Mouse (Mus musculus): ENCODE results near the gene Csrnp2. TPM values are rescaled to one million over a fixed set of nuclear protein-coding genes. Genes with fewer than 3 reads are reported as not detected.
A peak's percentile ranks its signal among the peaks of the same experiment; 100 is the strongest.

The Csrnp2 gene
- polyA plus RNA-seq, 1 experiment, result 40.9 TPM

DNA sequence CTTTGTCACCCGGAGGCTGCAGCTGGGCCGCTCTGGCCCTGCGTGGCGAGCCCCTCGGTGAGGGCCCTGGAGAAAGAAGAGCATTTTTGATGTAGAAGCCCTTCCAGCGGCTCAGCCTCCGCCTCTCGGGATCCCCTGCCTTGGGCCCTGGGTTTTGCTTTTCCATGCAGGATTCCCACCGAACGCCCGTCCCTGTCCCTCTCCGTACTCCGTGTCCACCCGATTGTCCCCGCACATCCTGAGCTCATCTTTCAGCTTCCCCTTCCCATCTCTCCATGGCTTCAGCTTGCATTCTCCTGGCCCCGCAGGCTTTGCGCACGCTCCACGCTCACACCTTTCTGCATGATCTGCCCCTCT, 26.1 kb downstream of the Csrnp2 start:
- TF ChIP-seq CTCF (IDR thresholded peaks at IDR 0.05; ENCODE audit: borderline replicate concordance, extremely low read depth, insufficient read depth, insufficient read length) (no peak), POLR2A (IDR thresholded peaks at IDR 0.05; ENCODE audit: borderline replicate concordance, extremely low read depth, insufficient read depth, insufficient read length, poor library complexity, severe bottlenecking) (no peak)
- DNase-seq (ENCODE audit: low read depth), result no peak

DNA sequence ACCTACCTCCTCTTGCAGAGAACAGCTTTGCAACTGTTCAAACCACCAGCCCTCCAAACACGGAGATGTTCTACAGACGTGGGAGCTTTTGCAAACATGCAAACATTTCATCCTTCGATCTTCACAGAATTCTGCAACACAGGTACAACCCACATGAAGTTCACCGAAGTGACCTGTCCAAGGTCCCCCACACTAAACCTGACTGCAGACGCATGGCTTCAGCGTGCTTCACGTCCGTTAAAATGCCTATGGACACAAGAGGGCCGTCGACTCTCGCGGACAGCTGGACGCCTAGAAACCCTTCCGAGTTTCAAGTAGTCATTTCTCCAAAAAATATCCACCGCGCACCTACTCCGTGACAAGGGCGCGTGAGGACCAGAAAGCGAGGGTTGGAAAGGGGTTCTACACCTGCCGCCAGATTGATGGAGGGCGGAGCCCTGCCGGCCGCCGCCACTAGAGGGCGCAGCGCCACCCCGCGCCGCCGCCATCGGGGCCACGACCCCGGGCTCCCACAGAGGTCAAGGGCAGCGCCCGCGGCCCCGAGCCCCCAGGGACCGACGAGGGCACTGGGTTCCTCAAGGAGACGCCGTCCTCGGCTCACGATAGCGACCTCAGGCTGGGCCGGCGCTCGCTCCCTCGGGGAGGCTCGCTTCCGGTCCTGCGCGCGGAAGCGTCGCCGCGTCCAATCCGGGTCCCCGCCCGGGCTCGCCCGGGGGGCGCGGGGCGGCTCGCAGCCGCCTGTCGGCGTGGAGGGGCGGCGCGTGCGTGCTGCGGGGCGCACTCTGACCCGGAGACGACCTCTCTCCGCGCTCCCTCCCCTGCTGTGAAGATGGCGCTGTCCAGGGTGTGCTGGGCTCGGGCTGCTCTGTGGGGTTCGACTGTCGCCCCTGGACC, 26.7 kb downstream of the Csrnp2 start, which contains the start of gene Letmd1:
Letmd1 (plus strand) TSS at position 729 of the 894 bp plus-strand sequence.
- peak; percentile 95 for DNase-seq (ENCODE audit: low read depth)

DNA sequence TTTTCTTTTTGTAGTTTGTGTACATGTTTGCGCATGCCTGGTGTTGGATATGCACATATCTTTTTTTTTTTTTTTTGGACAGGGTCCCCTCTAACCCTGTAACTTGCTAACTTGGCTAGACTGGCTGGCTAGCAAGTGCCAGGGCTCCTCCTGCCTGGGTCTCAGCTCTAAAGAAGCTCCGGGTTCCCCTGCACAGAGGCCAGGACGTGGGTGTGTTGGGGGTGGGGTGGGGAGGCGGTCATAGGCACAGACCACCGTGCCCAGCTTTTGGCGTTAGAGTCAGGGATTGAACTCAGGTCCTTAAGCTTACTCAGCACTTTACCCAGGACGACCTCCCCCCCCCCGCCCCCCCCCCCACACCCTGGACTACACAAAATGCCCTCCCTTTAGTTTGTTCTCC, 27.6 kb downstream of the Csrnp2 start:
- DNase-seq (ENCODE audit: low read depth), result no peak
- TF ChIP-seq POLR2A (IDR thresholded peaks at IDR 0.05; ENCODE audit: borderline replicate concordance, extremely low read depth, insufficient read depth, insufficient read length, poor library complexity, severe bottlenecking) (no peak), CTCF (IDR thresholded peaks at IDR 0.05; ENCODE audit: borderline replicate concordance, extremely low read depth, insufficient read depth, insufficient read length) (no peak)

More for the DNA sequence above, 26.7 kb downstream of the Csrnp2 start, which contains the start of gene Letmd1:
- TF ChIP-seq CTCF (IDR thresholded peaks at IDR 0.05; ENCODE audit: borderline replicate concordance, extremely low read depth, insufficient read depth, insufficient read length) (peak; percentile 91), POLR2A (IDR thresholded peaks at IDR 0.05; ENCODE audit: borderline replicate concordance, extremely low read depth, insufficient read depth, insufficient read length, poor library complexity, severe bottlenecking) (peak; percentile 89)

DNA sequence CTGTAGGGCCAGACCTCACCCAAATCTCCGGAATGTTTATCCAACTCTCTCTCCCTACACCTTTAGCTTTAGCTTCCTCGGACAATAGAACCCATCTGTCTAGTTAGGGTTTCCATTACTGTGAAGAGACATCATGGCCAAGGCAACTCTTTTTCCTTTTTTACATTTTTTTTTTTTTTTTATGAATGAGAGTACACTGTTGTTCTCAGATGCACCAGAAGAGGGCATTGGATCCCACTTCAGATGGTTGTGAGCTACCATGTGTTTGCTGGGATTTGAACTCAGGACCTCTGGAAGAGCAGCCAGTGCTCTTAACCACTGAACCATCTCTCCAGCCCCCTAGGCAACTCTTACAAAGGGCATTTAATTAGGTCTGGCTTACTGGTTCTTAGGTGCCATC, 29.9 kb downstream of the Csrnp2 start:
- no peak for DNase-seq (ENCODE audit: low read depth)
- TF ChIP-seq POLR2A (IDR thresholded peaks at IDR 0.05; ENCODE audit: borderline replicate concordance, extremely low read depth, insufficient read depth, insufficient read length, poor library complexity, severe bottlenecking) (no peak), CTCF (IDR thresholded peaks at IDR 0.05; ENCODE audit: borderline replicate concordance, extremely low read depth, insufficient read depth, insufficient read length) (no peak)

DNA sequence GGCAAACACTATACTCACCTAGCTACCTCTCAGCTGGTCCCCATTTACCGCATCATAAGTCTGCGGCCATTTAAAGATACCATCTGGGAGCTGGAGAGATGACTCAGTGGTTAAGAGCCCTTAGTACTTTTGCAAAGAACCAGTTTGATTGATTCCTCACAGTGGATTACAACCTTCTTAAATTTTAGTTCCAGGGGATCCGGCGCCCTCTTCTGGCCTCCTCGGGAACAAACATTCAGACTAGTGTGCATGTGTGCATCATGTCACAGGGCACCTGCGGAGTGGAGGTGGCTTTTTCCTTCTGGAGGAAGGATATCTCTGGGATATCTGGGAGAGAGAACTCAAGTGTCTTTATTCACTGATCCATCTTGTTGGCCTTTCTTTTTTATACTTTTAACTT, 31.6 kb downstream of the Csrnp2 start:
- DNase-seq (ENCODE audit: low read depth), result peak; percentile 72
- TF ChIP-seq POLR2A (IDR thresholded peaks at IDR 0.05; ENCODE audit: borderline replicate concordance, extremely low read depth, insufficient read depth, insufficient read length, poor library complexity, severe bottlenecking) (no peak), CTCF (IDR thresholded peaks at IDR 0.05; ENCODE audit: borderline replicate concordance, extremely low read depth, insufficient read depth, insufficient read length) (peak; percentile 70; the same call in 1 of the 2 replicates)

DNA sequence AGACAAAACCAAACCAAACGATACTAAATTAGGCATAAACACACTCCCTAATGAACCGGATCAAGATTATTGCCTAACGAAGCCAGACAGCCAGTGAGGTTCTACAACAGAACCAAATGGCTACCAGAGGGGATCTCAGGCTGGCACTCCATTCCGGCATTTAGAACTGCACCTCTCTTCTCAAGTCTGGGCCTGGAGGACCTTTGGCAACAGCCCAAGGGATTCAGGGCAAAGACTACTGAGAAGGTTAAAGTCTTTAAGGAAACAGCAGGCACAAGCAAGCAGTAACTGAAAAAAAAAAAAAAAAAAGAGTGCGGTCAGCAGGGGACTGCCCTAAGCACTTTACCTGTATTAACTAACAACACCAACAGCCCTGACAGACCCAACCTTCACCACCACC, 33.2 kb downstream of the Csrnp2 start:
- DNase-seq (ENCODE audit: low read depth), result no peak
- no peak for TF ChIP-seq CTCF (IDR thresholded peaks at IDR 0.05; ENCODE audit: borderline replicate concordance, extremely low read depth, insufficient read depth, insufficient read length)
- TF ChIP-seq POLR2A (IDR thresholded peaks at IDR 0.05; ENCODE audit: borderline replicate concordance, extremely low read depth, insufficient read depth, insufficient read length, poor library complexity, severe bottlenecking), result no peak

DNA sequence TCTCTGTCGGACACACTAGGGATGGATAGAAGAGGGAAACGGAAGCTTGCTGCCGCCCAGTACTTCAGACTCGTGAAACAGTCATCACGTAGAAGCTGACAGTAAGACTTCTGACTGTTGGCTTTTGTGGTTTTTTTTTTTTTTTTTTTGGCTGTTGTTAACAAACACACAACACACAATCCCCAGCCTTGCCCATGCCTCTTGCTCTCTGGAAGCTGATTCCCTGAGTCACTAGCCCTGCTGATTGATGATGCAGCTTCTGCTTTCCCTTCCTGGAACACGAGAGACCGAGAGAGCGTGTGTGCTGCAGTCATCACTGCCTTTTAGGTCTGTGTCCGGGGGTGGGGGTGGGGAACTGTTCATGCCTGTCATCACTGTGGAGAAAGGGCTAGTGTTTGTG, 33.6 kb downstream of the Csrnp2 start:
- DNase-seq (ENCODE audit: low read depth), result no peak
- TF ChIP-seq CTCF (IDR thresholded peaks at IDR 0.05; ENCODE audit: borderline replicate concordance, extremely low read depth, insufficient read depth, insufficient read length) (no peak), POLR2A (IDR thresholded peaks at IDR 0.05; ENCODE audit: borderline replicate concordance, extremely low read depth, insufficient read depth, insufficient read length, poor library complexity, severe bottlenecking) (no peak)

DNA sequence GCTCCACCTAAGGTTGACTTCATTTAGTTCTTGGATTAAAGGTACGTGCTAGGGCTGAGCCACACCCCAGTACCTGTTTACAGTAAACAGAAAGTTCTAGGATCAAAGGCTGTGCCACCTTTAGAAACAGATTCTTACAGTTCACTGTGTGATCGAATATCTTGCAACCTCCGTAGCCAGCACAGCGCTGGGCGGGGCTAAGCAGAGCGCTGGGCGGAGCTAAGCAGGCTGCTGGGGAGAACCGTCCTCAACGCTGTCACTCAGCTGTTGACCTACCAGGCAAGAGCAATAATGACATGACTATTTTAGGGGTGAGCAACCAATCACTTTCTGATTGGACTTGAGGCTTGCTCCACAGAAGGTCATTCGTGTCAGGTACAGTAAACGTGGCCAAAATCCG, 34.3 kb downstream of the Csrnp2 start:
- DNase-seq (ENCODE audit: low read depth), result peak; percentile 38
- TF ChIP-seq CTCF (IDR thresholded peaks at IDR 0.05; ENCODE audit: borderline replicate concordance, extremely low read depth, insufficient read depth, insufficient read length), result no peak
- no peak for TF ChIP-seq POLR2A (IDR thresholded peaks at IDR 0.05; ENCODE audit: borderline replicate concordance, extremely low read depth, insufficient read depth, insufficient read length, poor library complexity, severe bottlenecking)

DNA sequence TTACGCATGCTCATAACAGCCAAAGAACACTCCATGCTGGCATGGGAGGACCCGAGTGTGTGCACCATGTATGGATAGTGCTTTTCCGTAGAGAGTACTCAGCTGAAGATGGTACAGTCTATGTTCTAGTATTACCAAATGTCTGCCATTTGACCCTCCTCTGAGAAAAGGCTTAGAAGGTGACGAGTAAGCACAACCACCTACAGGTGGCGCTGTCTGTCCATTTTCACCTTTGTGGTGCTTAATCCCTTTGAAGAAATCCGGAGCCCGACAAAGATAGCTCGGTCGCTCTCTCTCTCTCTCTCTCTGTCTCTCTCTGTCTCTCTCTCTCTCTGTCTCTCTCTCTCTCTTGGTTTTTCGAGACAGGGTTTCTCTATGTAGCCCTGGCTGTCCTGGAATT, 37.2 kb downstream of the Csrnp2 start:
- TF ChIP-seq POLR2A (IDR thresholded peaks at IDR 0.05; ENCODE audit: borderline replicate concordance, extremely low read depth, insufficient read depth, insufficient read length, poor library complexity, severe bottlenecking), result no peak
- TF ChIP-seq CTCF (IDR thresholded peaks at IDR 0.05; ENCODE audit: borderline replicate concordance, extremely low read depth, insufficient read depth, insufficient read length), result peak; percentile 64; the same call in 1 of the 2 replicates
- peak; percentile 78 for DNase-seq (ENCODE audit: low read depth)

DNA sequence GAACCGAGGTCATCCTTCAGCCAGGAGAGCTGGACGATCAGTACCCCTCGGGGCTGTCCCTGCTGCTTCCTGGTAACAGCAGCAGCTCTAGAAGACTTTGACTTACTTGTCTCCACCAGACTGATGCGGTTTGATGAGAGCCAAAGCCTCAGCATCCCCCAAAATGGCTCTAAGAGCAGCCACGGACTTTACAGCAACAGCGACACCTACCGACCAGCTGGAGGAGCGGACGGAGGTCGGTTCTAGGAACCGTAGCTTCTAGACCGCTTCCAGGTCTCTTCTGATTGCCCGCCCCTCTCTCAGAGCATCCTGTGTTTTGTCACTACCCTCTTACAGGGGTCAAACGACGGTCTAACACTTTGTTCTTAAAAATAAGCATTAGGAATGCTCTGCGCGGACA, 37.9 kb downstream of the Csrnp2 start:
- TF ChIP-seq POLR2A (IDR thresholded peaks at IDR 0.05; ENCODE audit: borderline replicate concordance, extremely low read depth, insufficient read depth, insufficient read length, poor library complexity, severe bottlenecking) (no peak), CTCF (IDR thresholded peaks at IDR 0.05; ENCODE audit: borderline replicate concordance, extremely low read depth, insufficient read depth, insufficient read length) (peak; percentile 99)
- peak; percentile 90 for DNase-seq (ENCODE audit: low read depth)

DNA sequence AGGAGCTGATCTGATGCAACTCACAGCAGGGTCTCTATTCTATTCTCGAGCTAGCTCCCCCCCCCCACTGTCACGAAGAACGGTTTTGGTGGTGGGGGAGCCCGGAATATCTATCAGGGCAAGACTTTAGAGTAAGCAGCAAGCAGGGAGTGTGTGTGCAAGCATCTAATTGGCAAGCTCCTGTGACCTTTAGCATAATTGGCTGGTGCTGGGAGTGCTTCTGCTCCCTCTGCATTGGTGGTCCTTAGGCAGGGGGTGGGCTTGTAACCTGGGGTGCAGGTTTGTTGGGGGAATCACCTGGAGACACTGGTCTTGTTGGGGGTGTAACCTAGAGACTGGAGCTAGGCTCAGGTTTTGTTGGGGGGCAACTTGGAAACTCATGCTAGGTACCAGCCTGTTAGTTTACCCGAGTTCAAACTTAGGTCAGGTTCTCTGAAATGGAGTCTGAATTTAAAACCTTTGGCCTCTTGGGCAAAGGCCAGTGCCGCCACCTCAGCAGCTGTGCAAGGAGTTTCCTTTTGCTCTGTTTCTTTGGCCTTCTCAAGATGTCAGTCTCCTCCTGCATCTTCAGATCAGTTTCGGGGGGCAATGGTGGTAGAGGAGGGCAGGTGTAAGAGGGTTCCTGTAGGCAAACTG, 38.8 kb downstream of the Csrnp2 start:
- no peak for DNase-seq (ENCODE audit: low read depth)
- TF ChIP-seq POLR2A (IDR thresholded peaks at IDR 0.05; ENCODE audit: borderline replicate concordance, extremely low read depth, insufficient read depth, insufficient read length, poor library complexity, severe bottlenecking) (no peak), CTCF (IDR thresholded peaks at IDR 0.05; ENCODE audit: borderline replicate concordance, extremely low read depth, insufficient read depth, insufficient read length) (no peak)
